ENCODE assay signal across 8 mouse cellular contexts in the genomic region with DNA sequence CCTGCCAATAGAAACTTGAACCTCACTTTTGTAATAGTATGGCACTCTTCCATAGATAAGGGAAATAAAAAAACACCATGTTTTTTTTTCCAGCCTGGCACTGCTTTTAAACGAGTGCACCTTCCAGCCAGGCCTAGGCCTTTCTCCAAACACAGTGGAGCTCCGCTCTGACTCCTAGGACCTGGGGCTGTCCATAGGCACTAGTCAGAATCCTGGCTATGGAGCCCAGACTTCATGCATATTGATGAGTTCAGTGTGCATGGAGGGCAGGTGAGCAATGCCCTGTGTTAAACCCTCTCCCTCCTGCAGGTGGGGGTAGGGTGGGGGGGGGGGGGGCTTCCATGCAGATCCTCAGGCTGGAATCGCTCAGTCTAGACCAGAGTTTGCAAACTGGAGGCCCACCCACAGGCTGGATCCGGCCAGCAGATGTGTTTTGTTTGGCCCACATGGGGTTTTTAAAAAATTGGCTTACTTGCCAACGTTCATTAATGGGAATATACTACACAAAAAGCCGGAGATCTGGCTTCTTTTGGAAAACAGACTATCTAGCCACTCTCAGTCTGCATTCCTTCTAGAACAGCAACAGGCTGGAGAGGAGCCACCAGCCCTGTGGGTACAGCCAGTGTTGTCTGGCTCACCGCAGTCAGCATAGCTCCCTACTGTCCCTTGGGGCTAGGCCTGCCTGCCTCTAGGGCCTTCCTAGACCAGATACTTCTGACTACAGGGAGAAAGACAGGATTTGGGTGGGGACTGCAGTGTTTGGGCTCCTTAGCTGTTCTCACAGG. TPM values are rescaled to one million over a fixed set of nuclear protein-coding genes. Genes with fewer than 3 reads are reported as not detected.
DNase-seq lines count a peak whose midpoint lies in the region; ATAC-seq and TF ChIP-seq lines count a peak whose summit lies in the region.

No protein-coding gene starts in this region.

- no peaks in the 10 kb centered on the region for H3K9me3 ChIP-seq in intestine, postnatal 0 days (ENCODE audit: control insufficient read depth)
- no peaks in the 10 kb centered on the region for H3K9me3 ChIP-seq in midbrain, postnatal 0 days (ENCODE audit: low read length)

- H3K4me2 ChIP-seq in intestine, postnatal 0 days (replicated peaks; ENCODE audit: low read depth) = no peak overlapping the region
- no peak overlapping the region for H3K4me2 ChIP-seq in midbrain, postnatal 0 days (ENCODE audit: low read depth, low read length, poor library complexity, severe bottlenecking)

- WGBS in intestine, postnatal 0 days = 46% methylated on average over 7 of the region's 7 CpGs
- WGBS in midbrain, postnatal 0 days = 47% methylated on average over 7 of the region's 7 CpGs

- peak; percentile 59 for DNase-seq in adrenal gland, postnatal 10 days
- no peak for DNase-seq in adrenal gland, adult 8-10 months
- DNase-seq in right cerebral cortex, postnatal 10 days (ENCODE audit: low spot score in 2 of 2) = peak; percentile 47 to 55
- no peak for DNase-seq in right cerebral cortex, postnatal 25 days
- peak; percentile 83 for DNase-seq in midbrain, postnatal 0 days (ENCODE audit: low spot score)
- DNase-seq in spleen, adult 12 weeks (ENCODE audit: low spot score) = no peak
- no peak for DNase-seq in frontal cortex, postnatal 36 days (ENCODE audit: low spot score in 2 of 2)

- H3K36me3 ChIP-seq in intestine, postnatal 0 days (ENCODE audit: control insufficient read depth, insufficient read depth) = no peaks in the 10 kb centered on the region
- no peaks in the 10 kb centered on the region for H3K36me3 ChIP-seq in midbrain, postnatal 0 days (ENCODE audit: insufficient read depth, low read length)

- H3K27ac ChIP-seq in intestine, postnatal 0 days (ENCODE audit: low read depth, low read length) = peak overlapping the region; percentile 57
- no peak overlapping the region for H3K27ac ChIP-seq in midbrain, postnatal 0 days (ENCODE audit: low read depth, low read length)

- no peak overlapping the region for H3K9ac ChIP-seq in intestine, postnatal 0 days (ENCODE audit: low read depth, low read length)
- H3K9ac ChIP-seq in midbrain, postnatal 0 days (replicated peaks; ENCODE audit: low read length, poor library complexity, severe bottlenecking) = no peak overlapping the region

- peaks cover 4% of the 10 kb centered on the region; the same call in 1 of the 2 replicates for H3K4me1 ChIP-seq in intestine, postnatal 0 days (replicated peaks; ENCODE audit: control insufficient read depth, insufficient read depth, low read length)
- H3K4me1 ChIP-seq in midbrain, postnatal 0 days (ENCODE audit: insufficient read depth, low read length) = no peaks in the 10 kb centered on the region

- no peak for TF ChIP-seq CTCF in intestine, postnatal 0 days (IDR thresholded peaks at IDR 0.05; ENCODE audit: low read depth)
- TF ChIP-seq CTCF in midbrain, postnatal 0 days (IDR thresholded peaks at IDR 0.05) = no peak

- no peak overlapping the region for H3K4me3 ChIP-seq in intestine, postnatal 0 days (ENCODE audit: low read depth, low read length)
- no peak overlapping the region for H3K4me3 ChIP-seq in midbrain, postnatal 0 days (ENCODE audit: low read depth, low read length)

- H3K27me3 ChIP-seq in intestine, postnatal 0 days (replicated peaks; ENCODE audit: control insufficient read depth, insufficient read depth, low read length) = no peaks in the 10 kb centered on the region
- no peaks in the 10 kb centered on the region for H3K27me3 ChIP-seq in midbrain, postnatal 0 days (ENCODE audit: insufficient read depth, low read length)

- ATAC-seq in intestine, postnatal 0 days = no peak
- peak; percentile 73; the same call in 1 of the 2 replicates for ATAC-seq in midbrain, postnatal 0 days (ENCODE audit: low FRiP score)

RNA-seq across cellular contexts. Expression of a gene that starts 17.9 kb away (rescaled TPM):
- 10 to 100 TPM; 21.6 to 25.3 TPM for total RNA-seq in adrenal gland, postnatal 10 days (2021)
- total RNA-seq in adrenal gland, adult 8-10 months (2022) = 10 to 100 TPM in 1 of 4 experiments, 1 to 10 TPM in 3; 8.2 to 14.0 (median 9.0) TPM
- polyA plus RNA-seq in intestine, postnatal 0 days (2015; fragmentation: Nextera tagmentation; extraction: Ambion mirVana) = 13.3 and 13.4 TPM in 2 replicates
- 76.3 and 90.8 TPM in 2 replicates for total RNA-seq in midbrain, postnatal 0 days (2014; rRNA removed)
- 16.6 and 22.6 TPM in 2 replicates for polyA plus RNA-seq in midbrain, postnatal 0 days (2015; fragmentation: Nextera tagmentation; extraction: Ambion mirVana)

Comparison
In these comparisons a context has a peak if more than half of its experiments do, and no peak if none do; other contexts are left out.
1. DNase-seq: peak in adrenal gland, postnatal 10 days (single experiment), right cerebral cortex, postnatal 10 days (2 of 2) and midbrain, postnatal 0 days (single experiment); none in adrenal gland, adult 8-10 months (single experiment), right cerebral cortex, postnatal 25 days (single experiment), spleen, adult 12 weeks (single experiment) and frontal cortex, postnatal 36 days (0 of 2).